Mouse (Mus musculus) midbrain, embryonic 16.5 days (tissue): ENCODE results near the gene Tpd52l2. TPM values are rescaled to one million over a fixed set of nuclear protein-coding genes. Genes with fewer than 3 reads are reported as not detected.
"Not testable (repeated sequence)": the region's sequence is repeated elsewhere in the genome, so short reads cannot be mapped to it uniquely, and the experiment has no call there.

Experiments
- ATAC-seq: fragments of 200-750 bp; cut with Nextera tagmentation; 2 replicates; pipeline ENCODE4 v1.8.0; 2017; ENCODE audit warnings: moderate TSS enrichment
- H3K27ac ChIP-seq: fragments of 300-500 bp; sonication (generic); 2 replicates; pipeline ENCODE4 v1.5.1; 2014; ENCODE audit warnings: mild to moderate bottlenecking, low read length, mixed read lengths
- H3K27me3 ChIP-seq: fragments of 300-500 bp; sonication (generic); 2 replicates; pipeline ENCODE4 v1.6.1; 2014; ENCODE audit warnings: low read depth, low read length, mixed read lengths; ENCODE audit not compliant: control insufficient read depth, insufficient read depth
- H3K36me3 ChIP-seq: fragments of 300-500 bp; sonication (generic); 2 replicates; pipeline ENCODE4 v1.6.1; 2014; ENCODE audit warnings: mild to moderate bottlenecking, low read length, moderate library complexity, mixed read lengths; ENCODE audit not compliant: control insufficient read depth, insufficient read depth
- H3K4me1 ChIP-seq: fragments of 300-500 bp; sonication (generic); 2 replicates; pipeline ENCODE4 v1.6.1; 2014; ENCODE audit warnings: mild to moderate bottlenecking, low read length, mixed read lengths; ENCODE audit not compliant: control insufficient read depth, insufficient read depth
- H3K4me2 ChIP-seq: fragments of 300-500 bp; sonication (generic); 2 replicates; pipeline ENCODE4 v1.6.1; 2014; ENCODE audit warnings: mild to moderate bottlenecking, low read length, mixed read lengths
- H3K4me3 ChIP-seq: fragments of 300-500 bp; sonication (generic); 2 replicates; pipeline ENCODE4 v1.5.1; 2014; ENCODE audit warnings: low read depth, mild to moderate bottlenecking, low read length, moderate library complexity, mixed read lengths
- H3K9ac ChIP-seq: fragments of 300-500 bp; sonication (generic); 2 replicates; pipeline ENCODE4 v1.6.1; 2014; ENCODE audit warnings: low read depth, low read length, mixed read lengths
- H3K9me3 ChIP-seq: fragments of 300-500 bp; sonication (generic); replicated peaks from 2 replicates; pipeline ENCODE4 v1.6.1; 2014; ENCODE audit warnings: mild to moderate bottlenecking, low read length, mixed read lengths; ENCODE audit not compliant: control insufficient read depth, poor library complexity, severe bottlenecking
- WGBS: fragments of 180-500 bp; shearing (Covaris S2); extraction: QIAGEN DNeasy Blood & Tissue Kit; methylation state at CpG from one replicate; pipeline ENCODE4 v1.1.7; 2014; 5-methylcytosine and 5-hydroxymethylcytosine counted together
- polyA plus RNA-seq: library from polyadenylated mRNA; unstranded; fragments of >200 nt; fragmentation: Nextera tagmentation; extraction: Ambion mirVana; gene quantifications from 2 replicates; pipeline ENCODE4 v1.2.1, GENCODE M21; 2015

The Tpd52l2 gene
- polyA plus RNA-seq, 1 experiment from 2014 or later: 109 TPM

DNA sequence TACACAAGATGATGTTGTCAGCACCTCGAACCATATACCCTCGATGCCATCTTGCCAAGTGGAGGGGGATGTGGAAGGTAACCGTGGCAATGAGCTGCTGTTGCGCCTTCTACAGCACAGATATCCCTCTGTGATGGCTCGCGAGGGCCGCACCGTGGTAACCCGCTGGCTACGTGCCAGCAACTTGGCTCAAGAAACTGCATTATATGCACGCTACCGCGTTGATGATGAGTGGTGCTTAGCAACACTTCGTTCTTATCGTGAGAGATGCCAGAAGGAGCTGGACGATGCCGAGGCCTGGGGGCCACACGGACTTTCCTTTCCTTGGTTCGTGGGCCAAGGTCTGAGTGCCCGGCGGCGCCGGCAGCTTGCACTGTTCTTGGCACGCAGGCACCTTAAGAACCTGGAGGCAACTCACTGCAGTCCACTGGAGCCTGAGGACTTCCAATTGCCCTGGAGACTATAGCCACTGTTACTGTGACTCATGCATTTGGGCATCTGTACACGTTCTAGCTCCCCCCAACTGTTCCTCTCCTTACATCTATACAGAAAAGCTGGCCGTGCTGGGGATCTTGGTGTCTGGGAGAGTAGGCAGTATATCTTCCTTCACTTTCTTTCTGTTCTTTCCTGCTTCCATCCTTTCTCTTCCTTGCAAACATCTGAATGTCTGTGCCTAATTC is 2.5 kb upstream of the Tpd52l2 start:
- Histone ChIP-seq H3K4me3 (no peak overlapping the region), H3K9me3 (no peaks in the 10 kb centered on the region), H3K9ac (no peak overlapping the region), H3K27me3 (no peaks in the 10 kb centered on the region), H3K4me1 (peaks cover 15% of the 10 kb centered on the region), H3K4me2 (no peak overlapping the region), H3K27ac (no peak overlapping the region), H3K36me3 (no peaks in the 10 kb centered on the region)
- ATAC-seq: no peak
- WGBS: 73% methylated on average over 26 of the region's 26 CpGs

DNA sequence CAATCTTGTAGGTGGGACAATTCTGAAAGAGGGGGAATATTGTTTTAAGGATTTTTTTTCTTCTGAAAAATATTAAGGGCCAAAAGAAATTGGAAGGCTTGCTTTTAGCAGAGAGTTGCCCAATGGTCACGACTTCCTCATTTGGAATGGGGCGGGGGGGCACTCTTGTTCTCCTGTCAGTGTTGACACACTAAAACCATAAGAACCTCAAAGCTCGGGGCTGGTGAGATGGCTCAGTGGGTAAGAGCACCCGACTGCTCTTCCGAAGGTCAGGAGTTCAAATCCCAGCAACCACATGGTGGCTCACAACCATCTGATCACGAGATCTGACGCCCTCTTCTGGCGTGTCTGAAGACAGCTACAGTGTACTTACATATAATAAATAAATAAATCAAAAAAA is 1.1 kb upstream of the Tpd52l2 start:
- WGBS: 64% methylated on average over 8 of the region's 8 CpGs
- not testable (repeated sequence) for H3K27ac ChIP-seq, H3K36me3 ChIP-seq, H3K9ac ChIP-seq, H3K27me3 ChIP-seq, H3K9me3 ChIP-seq, H3K4me2 ChIP-seq, ATAC-seq, H3K4me3 ChIP-seq
- H3K4me1 ChIP-seq: peaks cover 15% of the 10 kb centered on the region

DNA sequence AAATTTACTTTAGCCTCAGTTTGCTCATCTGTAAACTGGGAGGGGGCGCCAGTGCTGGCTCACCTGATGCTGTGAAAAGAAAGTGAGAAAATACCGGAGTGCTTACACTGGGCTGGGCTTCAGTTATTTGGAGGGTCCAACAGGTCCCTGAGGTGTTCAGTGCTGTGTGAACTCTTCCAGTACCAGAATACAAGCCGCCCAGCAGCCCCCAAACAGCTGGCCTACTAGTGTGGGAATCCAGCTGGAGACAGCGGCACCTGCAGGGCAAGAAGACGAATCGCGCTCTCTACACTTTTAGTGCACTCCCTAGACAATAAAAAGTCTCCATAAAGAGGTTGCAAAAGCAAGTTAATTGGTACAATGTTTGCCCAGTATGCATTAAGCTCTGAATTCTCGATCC is 661 bp upstream of the Tpd52l2 start:
- 11% methylated on average over 8 of the region's 8 CpGs for WGBS

DNA sequence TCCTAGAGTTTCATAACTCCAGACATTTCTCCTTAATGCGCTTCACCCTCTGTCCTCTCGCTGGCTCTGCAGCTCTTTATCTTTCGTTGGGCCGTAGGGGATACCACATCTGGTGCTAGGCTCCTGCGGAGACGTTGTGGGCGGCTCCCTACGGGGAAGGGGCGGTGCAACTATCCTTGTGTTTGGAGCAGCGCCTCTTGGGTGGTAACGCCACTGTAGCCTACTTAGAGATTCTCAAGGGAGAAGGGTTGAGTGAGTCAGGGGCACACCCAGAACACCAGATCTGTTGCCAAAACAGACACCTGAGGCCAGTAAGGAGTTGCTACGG is 570 bp downstream of the Tpd52l2 start:
- peak overlapping the region; percentile 86 for H3K9ac ChIP-seq
- ATAC-seq: peak; percentile 27
- H3K9me3 ChIP-seq: no peaks in the 10 kb centered on the region
- H3K27ac ChIP-seq: peak overlapping the region; percentile 84
- peaks cover 12% of the 10 kb centered on the region for H3K36me3 ChIP-seq
- H3K4me2 ChIP-seq: peak overlapping the region; percentile 62
- H3K4me1 ChIP-seq: peaks cover 15% of the 10 kb centered on the region
- 0% methylated on average over 12 of the region's 12 CpGs for WGBS
- peak overlapping the region; percentile 73 for H3K4me3 ChIP-seq
- no peaks in the 10 kb centered on the region for H3K27me3 ChIP-seq

More for the DNA sequence above, 661 bp upstream of the Tpd52l2 start:
- Histone ChIP-seq H3K4me2 (peak overlapping the region; percentile 62), H3K9ac (peak overlapping the region; percentile 57), H3K36me3 (peaks cover 3% of the 10 kb centered on the region; the same call in 1 of the 2 replicates), H3K27ac (peak overlapping the region; percentile 71), H3K27me3 (no peaks in the 10 kb centered on the region), H3K9me3 (no peaks in the 10 kb centered on the region), H3K4me3 (peak overlapping the region; percentile 73), H3K4me1 (peaks cover 15% of the 10 kb centered on the region)
- ATAC-seq: peak; percentile 77

DNA sequence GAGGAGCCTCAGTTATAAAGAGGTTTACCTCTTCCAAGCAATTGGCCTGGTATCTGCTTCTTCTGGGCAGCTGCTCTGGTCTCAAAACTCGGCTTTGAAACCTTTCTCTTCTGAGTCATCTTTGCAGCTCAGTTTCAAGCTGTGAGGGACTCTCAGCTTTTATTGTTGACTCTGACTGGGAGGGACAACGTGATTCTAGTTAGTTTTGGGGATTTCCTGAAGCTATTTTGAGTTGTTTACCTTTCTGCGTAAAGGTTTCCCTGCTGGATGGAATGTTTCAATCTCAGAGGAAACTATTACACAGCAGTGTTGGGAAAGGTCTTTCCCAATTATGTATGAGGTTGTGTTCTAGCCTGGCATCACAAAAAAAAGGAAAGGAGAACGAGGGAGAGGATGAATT is 1.7 kb downstream of the Tpd52l2 start:
- Histone ChIP-seq H3K4me2 (no peak overlapping the region), H3K9me3 (no peaks in the 10 kb centered on the region), H3K27ac (no peak overlapping the region), H3K27me3 (no peaks in the 10 kb centered on the region), H3K4me3 (no peak overlapping the region), H3K4me1 (peaks cover 15% of the 10 kb centered on the region), H3K36me3 (peaks cover 21% of the 10 kb centered on the region), H3K9ac (no peak overlapping the region)
- WGBS: 81% methylated on average over 4 of the region's 4 CpGs
- no peak for ATAC-seq

DNA sequence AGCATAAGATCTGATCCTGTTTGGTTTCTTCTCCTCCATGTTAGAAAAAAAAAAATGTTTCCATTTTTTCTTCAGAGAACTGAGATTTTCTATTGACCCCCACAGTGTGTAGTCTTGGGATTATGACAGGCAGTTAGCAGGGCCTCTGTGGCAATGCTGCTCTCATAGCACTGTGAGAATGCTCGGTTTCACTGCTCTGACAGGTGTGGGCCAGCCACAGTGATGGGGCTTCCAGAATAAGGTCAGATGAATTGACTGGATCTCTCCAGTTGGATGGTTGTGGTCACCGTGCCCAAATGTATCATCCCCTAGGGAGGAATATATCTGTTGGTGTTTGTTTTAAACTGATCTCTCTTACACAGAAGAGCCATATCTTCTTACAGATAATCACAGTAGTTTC is 12.2 kb downstream of the Tpd52l2 start:
- Histone ChIP-seq H3K9me3 (no peaks in the 10 kb centered on the region), H3K4me3 (no peak overlapping the region), H3K27me3 (no peaks in the 10 kb centered on the region), H3K36me3 (peaks cover 24% of the 10 kb centered on the region), H3K27ac (no peak overlapping the region), H3K4me2 (no peak overlapping the region), H3K9ac (no peak overlapping the region), H3K4me1 (no peaks in the 10 kb centered on the region)
- ATAC-seq: no peak
- 100% methylated on average over 2 of the region's 2 CpGs for WGBS

DNA sequence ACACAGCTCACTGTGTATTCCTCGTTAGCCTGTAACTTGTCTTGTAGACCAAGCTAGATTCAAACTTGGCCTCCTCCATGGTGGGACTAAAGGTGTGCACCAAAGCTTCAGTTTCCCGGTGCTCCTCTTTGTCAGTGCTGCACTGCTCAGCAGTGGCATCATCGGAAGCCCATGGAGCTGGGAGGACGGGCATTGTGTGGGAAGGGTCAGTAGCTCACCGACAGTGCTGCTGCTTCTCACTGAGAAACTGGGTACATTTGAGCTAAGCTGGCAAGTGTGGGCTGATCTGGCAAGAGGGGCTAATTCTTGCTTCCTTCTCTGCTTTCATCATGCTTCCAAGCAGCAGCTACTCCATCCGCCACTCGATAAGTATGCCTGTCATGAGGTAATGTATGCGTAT is 14.3 kb downstream of the Tpd52l2 start:
- WGBS: 94% methylated on average over 8 of the region's 8 CpGs
- no peaks in the 10 kb centered on the region for H3K9me3 ChIP-seq
- H3K27me3 ChIP-seq: no peaks in the 10 kb centered on the region
- H3K4me2 ChIP-seq: no peak overlapping the region
- no peak for ATAC-seq
- H3K9ac ChIP-seq: no peak overlapping the region
- H3K4me3 ChIP-seq: no peak overlapping the region
- H3K27ac ChIP-seq: no peak overlapping the region
- no peaks in the 10 kb centered on the region for H3K4me1 ChIP-seq
- peaks cover 26% of the 10 kb centered on the region for H3K36me3 ChIP-seq

DNA sequence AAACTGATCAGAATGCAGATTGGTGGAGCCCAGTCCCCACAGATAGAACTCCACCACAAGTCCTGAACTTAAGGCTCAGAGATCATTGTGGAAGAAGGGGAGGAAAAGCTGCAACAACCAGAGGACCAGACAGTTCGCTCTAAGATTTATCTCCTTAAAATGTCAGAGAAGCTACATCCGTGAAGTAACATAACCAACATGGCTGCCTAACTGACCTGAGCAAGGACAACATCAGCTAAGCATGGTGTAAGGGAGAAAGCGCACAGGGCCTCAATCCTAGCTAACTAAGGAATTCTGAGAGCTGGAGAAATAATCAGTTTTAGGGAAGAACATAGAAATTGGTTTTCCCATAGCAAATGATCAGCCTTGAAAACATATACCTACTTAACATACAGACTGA is 22.3 kb downstream of the Tpd52l2 start:
- Histone ChIP-seq H3K27me3 (no peaks in the 10 kb centered on the region), H3K36me3 (peaks cover 16% of the 10 kb centered on the region), H3K9ac (peak overlapping the region; percentile 85), H3K4me2 (peak overlapping the region; percentile 70), H3K4me3 (peak overlapping the region; percentile 81), H3K27ac (peak overlapping the region; percentile 95), H3K4me1 (peaks cover 32% of the 10 kb centered on the region), H3K9me3 (no peaks in the 10 kb centered on the region)
- no peak for ATAC-seq
- 85% methylated on average over 3 of the region's 3 CpGs for WGBS

DNA sequence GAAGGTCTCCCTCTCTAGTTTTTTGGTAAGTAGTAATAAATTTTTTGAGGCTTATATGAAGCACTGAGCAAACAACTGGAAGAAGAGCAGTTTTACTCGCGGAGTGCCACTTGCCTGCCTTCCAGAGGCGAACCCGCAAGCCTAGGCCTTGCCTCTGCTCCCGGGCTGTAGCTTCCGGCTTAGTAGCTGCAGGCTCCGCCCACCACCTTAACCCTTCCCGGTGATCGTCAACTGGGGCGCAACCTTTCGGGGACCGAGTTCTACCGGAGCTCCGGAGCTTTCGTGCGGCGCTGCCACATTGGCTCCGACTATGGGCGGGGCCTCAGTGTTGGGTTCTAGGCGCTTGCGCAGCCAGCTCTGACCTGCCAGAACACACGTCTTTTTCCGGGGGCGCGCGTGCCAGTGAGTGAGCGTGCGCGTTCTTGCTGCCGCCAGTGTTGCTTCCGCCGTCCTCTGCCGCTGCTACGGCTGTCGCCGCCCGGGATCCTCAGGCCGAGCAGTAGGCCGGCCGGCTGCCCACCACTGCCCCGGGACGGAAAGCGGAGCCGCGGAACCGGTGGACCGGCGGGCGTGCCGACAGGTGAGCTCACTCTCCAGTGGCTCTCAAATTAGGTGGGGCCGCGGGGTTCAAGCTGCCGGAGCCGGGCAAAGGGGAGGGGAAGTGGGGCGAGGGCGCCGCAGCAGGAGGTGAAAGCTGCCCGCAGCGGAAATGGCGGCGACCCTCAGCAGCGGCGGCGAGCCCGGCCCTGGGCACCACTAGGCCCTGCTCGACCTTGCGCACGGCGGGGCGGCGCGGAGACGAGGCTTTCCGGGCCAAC is 23.4 kb downstream of the Tpd52l2 start, which contains the start of gene Dnajc5:
TSS of gene Dnajc5 (plus strand) at position 368 of the 818 bp plus-strand sequence.
- Histone ChIP-seq H3K4me2 (peak within 1 kb of the TSS; percentile 73), H3K9me3 (no peaks in the 10 kb centered on the region), H3K27ac (peak within 1 kb of the TSS; percentile 95), H3K9ac (peak within 1 kb of the TSS; percentile 85), H3K4me3 (peak within 1 kb of the TSS; percentile 81), H3K27me3 (no peaks in the 10 kb centered on the region), H3K36me3 (peaks cover 16% of the 10 kb centered on the region), H3K4me1 (peaks cover 32% of the 10 kb centered on the region)
- peak; percentile 98 for ATAC-seq
- WGBS: under 1% methylated on average over 74 of the region's 74 CpGs
